Mouse (Mus musculus): Measurements from ENCODE around the gene Nuak2.

GRCm38 (mm10) chr1:132361959-132362358, 46.0 kb downstream of the Nuak2 start:
- TF ChIP-seq ZC3H11A (IDR thresholded peaks at IDR 0.05; ENCODE audit: borderline replicate concordance, low read depth, low read length) (no peak), CHD2 (IDR thresholded peaks at IDR 0.05; ENCODE audit: low read depth, low read length) (no peak)
